Mouse (Mus musculus) C2C12 (cell line): ENCODE data around the gene Sppl3.

Experiments
- CTCF ChIP-seq: IDR thresholded peaks from one replicate; pipeline ENCODE4 v1.5.1; 2011; ENCODE audit not compliant: control insufficient read depth, insufficient read depth, insufficient read length
- MAX ChIP-seq: IDR thresholded peaks from one replicate; pipeline ENCODE4 v1.6.1; 2011; ENCODE audit warnings: mild to moderate bottlenecking, control low read depth
- MYOD1 ChIP-seq: IDR thresholded peaks from one replicate; pipeline ENCODE4 v1.6.1; 2011; ENCODE audit warnings: low read depth; ENCODE audit not compliant: control insufficient read depth, insufficient read length
- MYOG ChIP-seq: IDR thresholded peaks from one replicate; pipeline ENCODE4 v1.6.1; 2011; ENCODE audit not compliant: control insufficient read depth, insufficient read length; ENCODE audit errors: extremely low read depth
- USF1 ChIP-seq: IDR thresholded peaks from one replicate; pipeline ENCODE4 v1.6.1; 2011; ENCODE audit warnings: low read depth, mild to moderate bottlenecking, control low read depth, moderate library complexity

DNA sequence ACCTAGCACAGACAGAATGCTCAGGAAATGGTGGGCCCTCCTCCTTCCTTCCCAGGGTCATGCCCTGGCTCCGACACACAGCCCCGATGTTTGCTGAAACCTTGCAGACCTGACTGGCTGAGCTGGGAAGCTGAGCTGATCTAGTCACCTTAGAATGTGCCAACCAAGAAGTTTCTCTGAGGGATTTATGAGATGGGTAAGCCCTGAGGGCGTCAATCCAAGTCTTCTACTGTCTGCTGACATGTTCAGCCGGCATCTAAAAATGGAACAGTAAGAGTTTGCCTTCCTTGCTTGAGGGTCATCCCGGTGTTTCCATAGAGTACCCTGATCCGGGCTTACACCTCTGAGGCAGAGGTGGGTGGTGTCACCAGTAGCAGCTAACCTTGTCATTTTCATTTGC, 8.2 kb upstream of the Sppl3 start:
- TF ChIP-seq MYOG = no peak
- no peak for TF ChIP-seq CTCF
- TF ChIP-seq MYOD1 = no peak
- TF ChIP-seq USF1 = no peak
- TF ChIP-seq MAX = no peak
